Comparison of ENCODE assay signal across 9 mouse cellular contexts in the genomic region with DNA sequence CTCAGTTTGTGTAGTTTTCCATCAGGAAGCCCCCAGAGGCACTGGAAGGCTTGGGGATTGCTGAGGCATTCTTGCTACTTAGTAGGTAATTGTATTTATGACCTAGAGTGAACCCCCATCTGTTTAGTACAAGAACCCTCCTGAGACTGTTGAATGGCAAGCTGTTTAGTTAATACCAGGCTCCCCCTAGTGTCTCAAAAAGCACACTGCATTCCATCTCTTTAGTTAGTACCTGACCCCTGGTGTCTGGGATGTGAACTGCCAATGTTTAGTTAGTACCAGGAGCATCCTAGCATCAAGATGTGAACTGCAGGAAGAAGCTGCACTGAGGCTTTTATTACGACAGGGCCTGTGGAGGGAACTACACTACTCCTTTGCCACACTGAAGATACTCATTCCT. TPM values are rescaled to one million over a fixed set of nuclear protein-coding genes. Genes with fewer than 3 reads are reported as not detected.
DNase-seq lines count a peak whose midpoint lies in the region; ATAC-seq and TF ChIP-seq lines count a peak whose summit lies in the region.
"Had no signal": no experiment of that assay in that cellular context is flagged by ENCODE, and none has a peak within 500 bp of the region (broad histone marks: within the 10 kb centered on the region; RNA-seq: fewer than 3 reads in every experiment).

No protein-coding gene starts in this region.

- peaks cover 6% of the 10 kb centered on the region; the same call in 1 of the 2 replicates for H3K36me3 ChIP-seq in heart, embryonic 12.5 days
- no peaks in the 10 kb centered on the region for H3K36me3 ChIP-seq in intestine, embryonic 15.5 days
- no peaks in the 10 kb centered on the region for H3K36me3 ChIP-seq in midbrain, postnatal 0 days (ENCODE audit: insufficient read depth, low read length)

- no peaks in the 10 kb centered on the region for H3K27me3 ChIP-seq in heart, embryonic 12.5 days (replicated peaks)
- H3K27me3 ChIP-seq in intestine, embryonic 15.5 days (replicated peaks): no peaks in the 10 kb centered on the region
- no peaks in the 10 kb centered on the region for H3K27me3 ChIP-seq in midbrain, postnatal 0 days (ENCODE audit: insufficient read depth, low read length)

- intact Hi-C loops in left cerebral cortex, postnatal 36 days (cut with DNase I): loop anchor here (2.0 to 10.0 kb wide), 3 partner anchors 99 to 777 kb away; a partner anchor contains a TSS

- no peak for ATAC-seq in heart, embryonic 12.5 days (ENCODE audit: insufficient number of reproducible peaks, low FRiP score)
- ATAC-seq in intestine, embryonic 15.5 days: peak; percentile 62; the same call in 1 of the 2 replicates
- ATAC-seq in midbrain, postnatal 0 days (ENCODE audit: low FRiP score): peak; percentile 41; the same call in 1 of the 2 replicates

- H3K4me2 ChIP-seq in heart, embryonic 12.5 days: no peak overlapping the region
- no peak overlapping the region for H3K4me2 ChIP-seq in intestine, embryonic 15.5 days (replicated peaks)
- H3K4me2 ChIP-seq in midbrain, postnatal 0 days (ENCODE audit: low read depth, low read length, poor library complexity, severe bottlenecking): no peak overlapping the region

- H3K9me3 ChIP-seq in heart, embryonic 12.5 days (replicated peaks): no peaks in the 10 kb centered on the region
- H3K9me3 ChIP-seq in intestine, embryonic 15.5 days: no peaks in the 10 kb centered on the region
- H3K9me3 ChIP-seq in midbrain, postnatal 0 days (ENCODE audit: low read length): no peaks in the 10 kb centered on the region

- no peak overlapping the region for H3K4me3 ChIP-seq in heart, embryonic 12.5 days
- no peak overlapping the region for H3K4me3 ChIP-seq in intestine, embryonic 15.5 days (replicated peaks)
- H3K4me3 ChIP-seq in midbrain, postnatal 0 days (ENCODE audit: low read depth, low read length): no peak overlapping the region

- 29% methylated on average over 1 of the region's 1 CpGs for WGBS in heart, embryonic 12.5 days
- WGBS in intestine, embryonic 15.5 days: 34% methylated on average over 1 of the region's 1 CpGs
- 60% methylated on average over 1 of the region's 1 CpGs for WGBS in midbrain, postnatal 0 days

- H3K9ac ChIP-seq in heart, embryonic 12.5 days: no peak overlapping the region
- no peak overlapping the region for H3K9ac ChIP-seq in intestine, embryonic 15.5 days
- H3K9ac ChIP-seq in midbrain, postnatal 0 days (replicated peaks; ENCODE audit: low read length, poor library complexity, severe bottlenecking): no peak overlapping the region

- H3K4me1 ChIP-seq in heart, embryonic 12.5 days (replicated peaks): peaks cover 14% of the 10 kb centered on the region
- no peaks in the 10 kb centered on the region for H3K4me1 ChIP-seq in intestine, embryonic 15.5 days (replicated peaks)
- H3K4me1 ChIP-seq in midbrain, postnatal 0 days (ENCODE audit: insufficient read depth, low read length): no peaks in the 10 kb centered on the region

- H3K27ac ChIP-seq in heart, embryonic 12.5 days (ENCODE audit: poor library complexity, severe bottlenecking): no peak overlapping the region
- H3K27ac ChIP-seq in intestine, embryonic 15.5 days: no peak overlapping the region
- no peak overlapping the region for H3K27ac ChIP-seq in midbrain, postnatal 0 days (ENCODE audit: low read depth, low read length)
- H3K27ac ChIP-seq: macrophage had no signal

- TF ChIP-seq CTCF in midbrain, postnatal 0 days (IDR thresholded peaks at IDR 0.05): peak; percentile 98

- peak; percentile 79 to 88 for DNase-seq in heart, adult 18-20 months
- peak; percentile 95 for DNase-seq in cerebellum, adult 9-10 months
- DNase-seq in frontal cortex, adult 2 months (ENCODE audit: extremely low spot score in 1 of 2, low spot score in 1 of 2): peak; percentile 66 to 93
- DNase-seq in left cerebral cortex, postnatal 36 days (ENCODE audit: low spot score in 2 of 2): peak; percentile 41 to 67
- peak; percentile 96 for DNase-seq in midbrain, postnatal 0 days (ENCODE audit: low spot score)
- DNase-seq in spleen, postnatal 10 days (ENCODE audit: low spot score in 2 of 2): peak; percentile 31 to 81

RNA-seq across cellular contexts. Expression of a gene that starts 30.5 kb away (rescaled TPM):
- under 1 TPM; 0.30 to 0.44 TPM for total RNA-seq in heart, adult 18-20 months (2021)
- 32.7 and 32.9 TPM in 2 replicates for polyA plus RNA-seq in heart, embryonic 12.5 days (2016; fragmentation: Nextera tagmentation; extraction: Ambion mirVana)
- polyA plus RNA-seq in frontal cortex, adult 2 months (2012; rRNA removed): 11.1 and 11.6 TPM in 2 replicates
- 29.1 and 31.1 TPM in 2 replicates for polyA plus RNA-seq in intestine, embryonic 15.5 days (2015; fragmentation: Nextera tagmentation; extraction: Ambion mirVana)
- total RNA-seq in left cerebral cortex, postnatal 36 days (2021): 10 to 100 TPM; 11.8 to 13.0 TPM
- total RNA-seq in midbrain, postnatal 0 days (2014; rRNA removed): 22.7 and 25.8 TPM in 2 replicates
- 88.6 and 89.5 TPM in 2 replicates for polyA plus RNA-seq in midbrain, postnatal 0 days (2015; fragmentation: Nextera tagmentation; extraction: Ambion mirVana)
